Mouse (Mus musculus) cerebellum, adult 8-10 months (tissue): ENCODE results near the gene 1600014C23Rik.
A peak's percentile ranks its signal among the peaks of the same experiment; 100 is the strongest.

Experiments used
- DNase-seq: peaks from one replicate; pipeline ENCODE4 v3.0.0; 2022

Gene 1600014C23Rik

GRCm38 (mm10) chr17:45733735-45734301 lies at the start of gene 1600014C23Rik:
Gene 1600014C23Rik, minus strand, starts transcription at chr17:45733844.
- DNase-seq, result peak; percentile 72

- DNase-seq, result no peak
Observed at GRCm38 (mm10) chr17:45778446-45778845, 44.8 kb upstream of the 1600014C23Rik start.

- no peak for DNase-seq
Observed at GRCm38 (mm10) chr17:45777431-45777830, 43.8 kb upstream of the 1600014C23Rik start.

GRCm38 (mm10) chr17:45776185-45776584 lies 42.5 kb upstream of the 1600014C23Rik start:
- DNase-seq, result no peak

- no peak for DNase-seq
Observed at GRCm38 (mm10) chr17:45775468-45775867, 41.8 kb upstream of the 1600014C23Rik start.

- DNase-seq, result no peak
Observed at GRCm38 (mm10) chr17:45772566-45772965, 38.9 kb upstream of the 1600014C23Rik start.

- peak; percentile 26 for DNase-seq
Observed at GRCm38 (mm10) chr17:45772096-45772495, 38.5 kb upstream of the 1600014C23Rik start.

GRCm38 (mm10) chr17:45770441-45770840 lies 36.8 kb upstream of the 1600014C23Rik start:
- DNase-seq, result no peak

- DNase-seq, result no peak
Observed at GRCm38 (mm10) chr17:45769821-45770220, 36.2 kb upstream of the 1600014C23Rik start.

GRCm38 (mm10) chr17:45767536-45768146 lies 34.0 kb upstream of the 1600014C23Rik start:
- DNase-seq, result no peak

GRCm38 (mm10) chr17:45766735-45767535 lies 33.3 kb upstream of the 1600014C23Rik start:
- DNase-seq, result peak; percentile 27

GRCm38 (mm10) chr17:45765914-45766313 lies 32.3 kb upstream of the 1600014C23Rik start:
- no peak for DNase-seq

- no peak for DNase-seq
Observed at GRCm38 (mm10) chr17:45763188-45763587, 29.5 kb upstream of the 1600014C23Rik start.

GRCm38 (mm10) chr17:45761902-45762301 lies 28.3 kb upstream of the 1600014C23Rik start:
- DNase-seq, result no peak

- no peak for DNase-seq
Observed at GRCm38 (mm10) chr17:45760965-45761645, 27.5 kb upstream of the 1600014C23Rik start.

- peak; percentile 30 for DNase-seq
Observed at GRCm38 (mm10) chr17:45759751-45760150, 26.1 kb upstream of the 1600014C23Rik start.

- no peak for DNase-seq
Observed at GRCm38 (mm10) chr17:45758808-45759207, 25.2 kb upstream of the 1600014C23Rik start.

- DNase-seq, result no peak
Observed at GRCm38 (mm10) chr17:45757932-45758331, 24.3 kb upstream of the 1600014C23Rik start.

- no peak for DNase-seq
Observed at GRCm38 (mm10) chr17:45756831-45757230, 23.2 kb upstream of the 1600014C23Rik start.

GRCm38 (mm10) chr17:45756391-45756790 lies 22.7 kb upstream of the 1600014C23Rik start:
- DNase-seq, result no peak

GRCm38 (mm10) chr17:45754186-45754862 lies 20.7 kb upstream of the 1600014C23Rik start:
- no peak for DNase-seq

- DNase-seq, result no peak
Observed at GRCm38 (mm10) chr17:45752678-45753077, 19.0 kb upstream of the 1600014C23Rik start.

GRCm38 (mm10) chr17:45752053-45752452 lies 18.4 kb upstream of the 1600014C23Rik start:
- DNase-seq, result no peak
